Mouse (Mus musculus): ENCODE measurements around the gene Ccin.
A peak's percentile ranks its signal among the peaks of the same experiment; 100 is the strongest.

Ccin gene

GRCm38 (mm10) chr4:43983181-43983580 lies at the start of gene Ccin:
Gene Ccin, plus strand, starts transcription at chr4:43983483.
- no peak for DNase-seq (ENCODE audit: low spot score)

- no peak for DNase-seq (ENCODE audit: low spot score)
These were observed 47.1 kb upstream of the Ccin start for GRCm38 (mm10) chr4:43936186-43936585.

- no peak for DNase-seq (ENCODE audit: low spot score)
These were observed 46.3 kb upstream of the Ccin start for GRCm38 (mm10) chr4:43936749-43937674.

- no peak for DNase-seq (ENCODE audit: low spot score)
These were observed 42.0 kb upstream of the Ccin start for GRCm38 (mm10) chr4:43941315-43941714.

- no peak for DNase-seq (ENCODE audit: low spot score)
These were observed 40.9 kb upstream of the Ccin start for GRCm38 (mm10) chr4:43942421-43942820.

GRCm38 (mm10) chr4:43947571-43947970 lies 35.7 kb upstream of the Ccin start:
- no peak for DNase-seq (ENCODE audit: low spot score)

- peak; percentile 78 for DNase-seq (ENCODE audit: low spot score)
These were observed 25.9 kb upstream of the Ccin start, which contains the start of gene Glipr2 for GRCm38 (mm10) chr4:43957292-43957845. Gene Glipr2, plus strand, starts transcription at chr4:43957401.

- DNase-seq (ENCODE audit: low spot score), result peak; percentile 37
These were observed 25.3 kb upstream of the Ccin start for GRCm38 (mm10) chr4:43957846-43958461.

GRCm38 (mm10) chr4:43959523-43960179 lies 23.6 kb upstream of the Ccin start:
- no peak for DNase-seq (ENCODE audit: low spot score)

- DNase-seq (ENCODE audit: low spot score), result no peak
These were observed 23.1 kb upstream of the Ccin start for GRCm38 (mm10) chr4:43960207-43960606.

GRCm38 (mm10) chr4:43964326-43964833 lies 18.9 kb upstream of the Ccin start:
- DNase-seq (ENCODE audit: low spot score), result no peak

GRCm38 (mm10) chr4:43964951-43965684 lies 18.2 kb upstream of the Ccin start:
- DNase-seq (ENCODE audit: low spot score), result no peak

- no peak for DNase-seq (ENCODE audit: low spot score)
These were observed 17.3 kb upstream of the Ccin start for GRCm38 (mm10) chr4:43965856-43966535.

- peak; percentile 66 for DNase-seq (ENCODE audit: low spot score)
These were observed 14.6 kb upstream of the Ccin start for GRCm38 (mm10) chr4:43968650-43969049.

- DNase-seq (ENCODE audit: low spot score), result no peak
These were observed 13.9 kb upstream of the Ccin start for GRCm38 (mm10) chr4:43969373-43969772.

- DNase-seq (ENCODE audit: low spot score), result no peak
These were observed 12.6 kb upstream of the Ccin start for GRCm38 (mm10) chr4:43970393-43971330.

GRCm38 (mm10) chr4:43971541-43972136 lies 11.6 kb upstream of the Ccin start:
- DNase-seq (ENCODE audit: low spot score), result no peak

- peak; percentile 43 for DNase-seq (ENCODE audit: low spot score)
These were observed 11.1 kb upstream of the Ccin start for GRCm38 (mm10) chr4:43972137-43972591.

GRCm38 (mm10) chr4:43973526-43973981 lies 9.7 kb upstream of the Ccin start:
- peak; percentile 54 for DNase-seq (ENCODE audit: low spot score)
